ENCODE assay signal across 20 mouse cellular contexts in genomic region chr7:34134336-34134735, GRCm38 (mm10). TPM values are rescaled to one million over a fixed set of nuclear protein-coding genes. Genes with fewer than 3 reads are reported as not detected.
DNase-seq lines count a peak whose midpoint lies in the region; ATAC-seq and TF ChIP-seq lines count a peak whose summit lies in the region.
"Had no signal": no experiment of that assay in that cellular context is flagged by ENCODE, and none has a peak within 500 bp of the region (broad histone marks: within the 10 kb centered on the region; RNA-seq: fewer than 3 reads in every experiment).

No protein-coding gene starts in this region.

- 67% methylated on average over 2 of the region's 2 CpGs for WGBS in hindbrain, embryonic 10.5 days
- WGBS in hindbrain, embryonic 12.5 days, result 85% methylated on average over 2 of the region's 2 CpGs
- 59% methylated on average over 2 of the region's 2 CpGs for WGBS in embryonic facial prominence, embryonic 11.5 days
- whole genome bisulfite sequencing in limb, embryonic 14.5 days, result 65% methylated on average over 2 of the region's 2 CpGs

- no peak for TF ChIP-seq POLR2A in limb, embryonic 14.5 days (IDR thresholded peaks at IDR 0.05; ENCODE audit: borderline replicate concordance, extremely low read depth, insufficient read depth, insufficient read length)

- peaks cover 6% of the 10 kb centered on the region for H3K36me3 ChIP-seq in hindbrain, embryonic 10.5 days
- H3K36me3 ChIP-seq in hindbrain, embryonic 12.5 days, result 0 out of 2 replicates have a peak, but pooled peaks cover 3% of the 10 kb centered on the region
- H3K36me3 ChIP-seq in embryonic facial prominence, embryonic 11.5 days (replicated peaks; ENCODE audit: control insufficient read depth, insufficient read depth, low read depth, low read length), result no peaks in the 10 kb centered on the region; the same call in 1 of the 2 replicates
- no peaks in the 10 kb centered on the region for H3K36me3 ChIP-seq in limb, embryonic 14.5 days (ENCODE audit: control insufficient read depth, insufficient read depth, low read length)
- H3K36me3 ChIP-seq: neural tube, embryonic 12.5 days had no signal

- ATAC-seq in hindbrain, embryonic 12.5 days (ENCODE audit: low FRiP score), result no peak
- no peak for ATAC-seq in embryonic facial prominence, embryonic 11.5 days (replicated peaks; ENCODE audit: insufficient number of reproducible peaks, low FRiP score, low TSS enrichment, low read depth)
- no peak for ATAC-seq in limb, embryonic 14.5 days (ENCODE audit: low FRiP score, low read depth)
- ATAC-seq in granulocyte monocyte progenitor cell, adult 5-6 weeks (replicated peaks; ENCODE audit: poor library complexity, severe bottlenecking), result no peak

- H3K9me3 ChIP-seq in hindbrain, embryonic 10.5 days, result no peaks in the 10 kb centered on the region
- no peaks in the 10 kb centered on the region for H3K9me3 ChIP-seq in hindbrain, embryonic 12.5 days (replicated peaks)
- no peaks in the 10 kb centered on the region for H3K9me3 ChIP-seq in embryonic facial prominence, embryonic 11.5 days (replicated peaks; ENCODE audit: control insufficient read depth, low read length)
- H3K9me3 ChIP-seq in limb, embryonic 14.5 days (ENCODE audit: control insufficient read depth, low read length), result no peaks in the 10 kb centered on the region
- H3K9me3 ChIP-seq: neural tube, embryonic 12.5 days had no signal

- intact Hi-C loops in heart, postnatal 10 days (cut with DNase I), result no loop called here

- H3K27ac ChIP-seq in hindbrain, embryonic 10.5 days, result no peak overlapping the region
- no peak overlapping the region for H3K27ac ChIP-seq in hindbrain, embryonic 12.5 days
- no peak overlapping the region for H3K27ac ChIP-seq in embryonic facial prominence, embryonic 11.5 days (replicated peaks; ENCODE audit: low read depth, low read length)
- no peak overlapping the region for H3K27ac ChIP-seq in limb, embryonic 14.5 days (replicated peaks; ENCODE audit: low read depth, low read length)
- H3K27ac ChIP-seq: macrophage; neural tube, embryonic 12.5 days had no signal

- peak; percentile 23 for DNase-seq in hindbrain, embryonic 10.5 days (ENCODE audit: low spot score)
- DNase-seq in ZHBTc4 (ENCODE audit: low read depth, low spot score), result peak; percentile 47
- peak; percentile 50 for DNase-seq in embryonic facial prominence, embryonic 11.5 days (ENCODE audit: low spot score)
- peak; percentile 11 for DNase-seq in limb, embryonic 14.5 days (ENCODE audit: low spot score)
- DNase-seq in right cerebral cortex, postnatal 4 days, result no peak
- DNase-seq in heart, postnatal 10 days, result no peak
- DNase-seq: adrenal gland, adult 2 months; cerebellum, postnatal 14 days; kidney, postnatal 10 days; liver; midbrain, embryonic 14.5 days; spleen, adult 18-20 months had no signal

- no peaks in the 10 kb centered on the region for H3K27me3 ChIP-seq in hindbrain, embryonic 10.5 days (ENCODE audit: insufficient read depth, poor library complexity, severe bottlenecking)
- no peaks in the 10 kb centered on the region for H3K27me3 ChIP-seq in hindbrain, embryonic 12.5 days
- H3K27me3 ChIP-seq in embryonic facial prominence, embryonic 11.5 days (ENCODE audit: control insufficient read depth, insufficient read depth, low read length), result no peaks in the 10 kb centered on the region
- no peaks in the 10 kb centered on the region for H3K27me3 ChIP-seq in limb, embryonic 14.5 days (ENCODE audit: control insufficient read depth, insufficient read depth, low read length)
- H3K27me3 ChIP-seq: neural tube, embryonic 12.5 days had no signal

- H3K9ac ChIP-seq in hindbrain, embryonic 12.5 days, result no peak overlapping the region
- H3K9ac ChIP-seq in embryonic facial prominence, embryonic 11.5 days (replicated peaks; ENCODE audit: low read length), result no peak overlapping the region
- H3K9ac ChIP-seq in limb, embryonic 14.5 days (ENCODE audit: low read depth, low read length, severe bottlenecking), result no peak overlapping the region

- no peak overlapping the region for H3K4me3 ChIP-seq in hindbrain, embryonic 10.5 days
- no peak overlapping the region for H3K4me3 ChIP-seq in hindbrain, embryonic 12.5 days
- no peak overlapping the region for H3K4me3 ChIP-seq in embryonic facial prominence, embryonic 11.5 days (ENCODE audit: low read depth, low read length)
- no peak overlapping the region for H3K4me3 ChIP-seq in limb, embryonic 14.5 days (replicated peaks; ENCODE audit: low read length)

- peaks cover 28% of the 10 kb centered on the region for H3K4me1 ChIP-seq in hindbrain, embryonic 10.5 days (replicated peaks)
- peaks cover 14% of the 10 kb centered on the region for H3K4me1 ChIP-seq in hindbrain, embryonic 12.5 days
- H3K4me1 ChIP-seq in embryonic facial prominence, embryonic 11.5 days (ENCODE audit: control insufficient read depth, insufficient read depth, low read length), result 0 out of 2 replicates have a peak, but pooled peaks cover 3% of the 10 kb centered on the region
- peaks cover 10% of the 10 kb centered on the region for H3K4me1 ChIP-seq in limb, embryonic 14.5 days (ENCODE audit: control insufficient read depth, insufficient read depth, low read length)

- H3K4me2 ChIP-seq in hindbrain, embryonic 12.5 days (replicated peaks), result no peak overlapping the region
- no peak overlapping the region for H3K4me2 ChIP-seq in embryonic facial prominence, embryonic 11.5 days (ENCODE audit: low read depth, low read length)
- no peak overlapping the region for H3K4me2 ChIP-seq in limb, embryonic 14.5 days (replicated peaks; ENCODE audit: low read depth, low read length, severe bottlenecking)

RNA-seq across cellular contexts. Expression of gene Wtip, which starts 1.3 kb away (rescaled TPM):
- 4.0 and 4.8 TPM in 2 replicates for polyA plus RNA-seq in hindbrain, embryonic 10.5 days (2016; fragmentation: Nextera tagmentation; extraction: Ambion mirVana)
- 4.1 and 6.2 TPM in 2 replicates for polyA plus RNA-seq in hindbrain, embryonic 12.5 days (2016; fragmentation: Nextera tagmentation; extraction: Ambion mirVana)
- polyA plus RNA-seq in embryonic facial prominence, embryonic 11.5 days (2014; fragmentation: Nextera tagmentation; extraction: Ambion mirVana), result 4.3 and 6.7 TPM in 2 replicates
- polyA plus RNA-seq in limb, embryonic 14.5 days (2012; rRNA removed), result 62.4 and 77.4 TPM in 2 replicates
- 8.6 and 10.8 TPM in 2 replicates for polyA plus RNA-seq in limb, embryonic 14.5 days (2014; fragmentation: Nextera tagmentation; extraction: Ambion mirVana)
- total RNA-seq in granulocyte monocyte progenitor cell, adult 5-6 weeks (2014; fragmentation: Nextera tagmentation), result not detected in 2 replicates
- total RNA-seq in granulocyte monocyte progenitor cell, adult 5-6 weeks (2017), result 0.09 and 0.26 TPM in 2 replicates
- 10 to 100 TPM; 22.5 to 26.0 TPM for total RNA-seq in heart, postnatal 10 days (2021)

RNA-seq across cellular contexts. Expression of gene Uba2, which starts 35.1 kb away (rescaled TPM):
- 239 and 277 TPM in 2 replicates for polyA plus RNA-seq in hindbrain, embryonic 10.5 days (2016; fragmentation: Nextera tagmentation; extraction: Ambion mirVana)
- 220 and 226 TPM in 2 replicates for polyA plus RNA-seq in hindbrain, embryonic 12.5 days (2016; fragmentation: Nextera tagmentation; extraction: Ambion mirVana)
- polyA plus RNA-seq in embryonic facial prominence, embryonic 11.5 days (2014; fragmentation: Nextera tagmentation; extraction: Ambion mirVana), result 285 and 288 TPM in 2 replicates
- 132 and 147 TPM in 2 replicates for polyA plus RNA-seq in limb, embryonic 14.5 days (2012; rRNA removed)
- polyA plus RNA-seq in limb, embryonic 14.5 days (2014; fragmentation: Nextera tagmentation; extraction: Ambion mirVana), result 182 and 195 TPM in 2 replicates
- 150 and 160 TPM in 2 replicates for total RNA-seq in granulocyte monocyte progenitor cell, adult 5-6 weeks (2014; fragmentation: Nextera tagmentation)
- total RNA-seq in granulocyte monocyte progenitor cell, adult 5-6 weeks (2017), result 207 and 213 TPM in 2 replicates
- total RNA-seq in heart, postnatal 10 days (2021), result 10 to 100 TPM; 51.0 to 53.5 TPM

RNA-seq across cellular contexts. Expression of gene Scgb1b30, which starts 39.1 kb away (rescaled TPM):
- not detected in 2 replicates for polyA plus RNA-seq in hindbrain, embryonic 10.5 days (2016; fragmentation: Nextera tagmentation; extraction: Ambion mirVana)
- not detected in 2 replicates for polyA plus RNA-seq in hindbrain, embryonic 12.5 days (2016; fragmentation: Nextera tagmentation; extraction: Ambion mirVana)
- not detected in 2 replicates for polyA plus RNA-seq in embryonic facial prominence, embryonic 11.5 days (2014; fragmentation: Nextera tagmentation; extraction: Ambion mirVana)
- polyA plus RNA-seq in limb, embryonic 14.5 days (2012; rRNA removed), result not detected in 2 replicates
- not detected in 2 replicates for polyA plus RNA-seq in limb, embryonic 14.5 days (2014; fragmentation: Nextera tagmentation; extraction: Ambion mirVana)
- total RNA-seq in granulocyte monocyte progenitor cell, adult 5-6 weeks (2014; fragmentation: Nextera tagmentation), result not detected in 2 replicates
- not detected in 2 replicates for total RNA-seq in granulocyte monocyte progenitor cell, adult 5-6 weeks (2017)
- not detected for total RNA-seq in heart, postnatal 10 days (2021)
- total RNA-seq: adrenal gland, adult 2 months; heart, adult 8-10 months; heart, postnatal 25 days; layer of hippocampus, postnatal 25 days had no signal
- polyA plus RNA-seq: adrenal gland, adult 2 months; intestine, embryonic 14.5 days; macrophage; midbrain, embryonic 14.5 days; neural tube, embryonic 12.5 days had no signal

Comparison
In these comparisons a context has a peak if more than half of its experiments do, and no peak if none do; other contexts are left out.
1. DNase-seq: peak in hindbrain, embryonic 10.5 days (single experiment), ZHBTc4 (single experiment), embryonic facial prominence, embryonic 11.5 days (single experiment) and limb, embryonic 14.5 days (single experiment); none in right cerebral cortex, postnatal 4 days (single experiment) and heart, postnatal 10 days (0 of 2).